Mouse (Mus musculus) A20 (cell line): ENCODE measurements around the gene Acad12.
"Not testable (repeated sequence)": the region's sequence is repeated elsewhere in the genome, so short reads cannot be mapped to it uniquely, and the experiment has no call there.

ENCODE experiments used
- DNase-seq: peaks from one replicate; pipeline ENCODE4 v3.0.0-alpha.2; 2011; ENCODE audit warnings: low read depth, low spot score

The Acad12 gene

DNA sequence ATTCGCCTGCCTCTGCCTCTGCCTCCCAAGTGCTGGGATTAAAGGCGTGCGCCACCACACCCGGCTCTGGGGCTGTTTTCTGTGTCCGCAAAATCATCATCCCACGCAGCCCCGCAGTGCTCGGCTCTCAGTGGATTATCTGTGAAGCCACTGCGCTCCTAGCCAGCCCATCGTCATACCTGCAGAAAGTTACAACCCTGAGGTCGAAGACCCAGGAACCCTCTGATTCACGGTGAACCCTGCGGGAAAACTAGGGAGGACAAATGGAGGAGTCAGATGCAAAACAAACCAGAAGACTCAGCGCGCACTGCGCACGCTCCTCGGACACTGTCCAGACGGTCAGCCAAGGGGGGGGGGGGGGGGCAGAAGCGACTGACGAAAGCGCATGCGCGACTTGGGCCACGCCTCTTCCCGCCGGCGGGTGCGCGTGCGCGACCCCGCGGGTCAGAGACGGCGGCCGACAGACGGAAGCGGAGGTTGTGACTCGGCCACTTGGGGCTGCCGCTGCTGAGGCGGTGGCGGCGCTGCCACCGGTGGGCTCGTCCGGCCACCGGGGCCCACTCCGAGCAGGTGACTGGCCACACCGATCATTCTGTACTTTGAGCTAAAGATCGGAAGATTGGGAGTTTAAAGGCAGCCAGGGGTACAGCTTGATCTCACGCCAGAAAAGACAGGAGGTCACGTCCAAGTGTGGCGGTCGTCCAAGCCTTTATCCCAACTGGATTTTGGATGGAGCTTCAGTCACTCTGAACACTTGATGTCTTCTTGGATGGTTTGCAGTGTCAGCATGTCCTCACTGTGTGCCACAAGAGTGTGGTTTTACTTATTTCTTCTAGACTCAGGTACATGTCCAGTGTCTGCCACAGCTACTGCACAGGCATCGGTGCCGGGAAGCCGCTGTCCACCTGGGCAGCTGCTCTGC, at the start of gene Acad12:
TSS of gene Acad12 (minus strand) at position 347 of the 922 bp plus-strand sequence.
- peak; percentile 90 for DNase-seq

DNA sequence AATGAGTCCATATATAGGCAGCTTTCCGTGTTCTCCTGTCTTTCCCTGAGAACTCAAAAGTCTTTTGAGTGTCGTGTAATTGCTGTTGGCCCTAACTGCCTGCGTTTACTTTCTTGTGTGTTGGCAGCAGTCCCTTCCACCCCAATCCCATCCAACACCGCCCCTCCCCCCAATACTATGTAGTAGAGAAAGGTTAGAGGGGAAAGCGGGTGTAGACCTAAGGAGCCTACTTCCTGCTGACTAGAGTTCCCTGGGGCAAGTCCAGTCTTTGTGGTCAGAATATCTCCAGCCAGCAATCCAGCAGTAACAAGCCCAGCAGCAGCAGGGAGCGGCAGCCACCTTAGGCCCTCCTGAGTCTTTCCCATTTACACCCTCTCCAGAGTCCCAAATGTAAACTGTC, 49.7 kb upstream of the Acad12 start:
- no peak for DNase-seq

DNA sequence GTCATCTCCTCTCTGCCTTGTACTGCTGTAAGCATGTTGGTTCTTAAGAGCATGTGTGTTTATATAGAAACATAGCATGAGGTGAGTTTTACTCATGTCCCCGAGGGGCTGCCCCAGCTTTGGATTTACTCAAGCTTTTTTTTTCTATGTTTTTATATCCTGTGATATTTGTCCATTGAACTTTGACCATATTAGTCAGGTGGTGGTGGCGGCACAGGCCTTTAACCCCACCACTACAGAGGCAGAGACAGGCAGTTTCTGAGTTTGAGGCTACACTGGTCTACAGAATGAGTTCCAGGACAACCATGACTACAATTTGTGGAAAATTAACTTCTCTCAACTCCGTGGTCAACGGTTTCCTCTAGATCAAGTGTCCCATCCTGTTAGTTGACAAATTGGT, 48.3 kb upstream of the Acad12 start:
- no peak for DNase-seq

DNA sequence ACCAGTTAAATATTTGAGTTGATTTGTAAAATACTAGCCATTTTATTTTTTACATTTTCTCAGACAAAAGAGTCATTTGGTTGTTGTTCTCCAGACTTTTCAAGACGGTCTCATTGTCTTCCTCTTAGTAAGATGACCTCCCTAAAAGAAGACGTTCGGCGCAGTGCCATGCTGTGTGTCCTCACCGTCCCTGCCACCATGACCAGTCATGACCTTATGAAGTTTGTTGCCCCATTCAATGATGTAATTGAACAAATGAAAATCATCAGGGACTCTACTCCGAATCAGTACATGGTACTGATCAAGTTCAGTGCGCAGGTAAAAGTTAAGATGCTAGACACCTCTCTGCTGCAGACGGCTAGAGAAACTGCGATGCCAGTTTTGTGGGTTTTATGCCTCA, 46.2 kb upstream of the Acad12 start:
- DNase-seq: no peak

DNA sequence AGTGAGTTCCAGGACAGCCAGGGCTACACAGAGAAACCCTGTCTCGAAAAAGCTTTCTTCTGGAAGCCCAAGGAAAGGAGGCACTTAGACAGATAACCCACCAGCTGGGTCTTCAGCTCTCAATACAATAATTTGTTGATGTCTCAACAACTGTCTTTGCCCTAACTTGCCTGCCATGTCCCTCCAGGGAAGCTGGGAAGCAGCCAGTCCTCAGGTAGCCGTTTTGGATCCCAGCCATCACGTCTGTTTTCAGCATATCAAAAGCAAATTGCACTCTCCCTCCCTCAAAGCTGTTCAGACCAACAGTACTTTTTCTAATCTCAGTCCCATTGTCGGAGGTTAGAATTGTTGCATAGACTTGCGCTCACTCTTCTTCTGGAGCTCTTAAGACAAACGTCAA, 45.3 kb upstream of the Acad12 start:
- DNase-seq: no peak

DNA sequence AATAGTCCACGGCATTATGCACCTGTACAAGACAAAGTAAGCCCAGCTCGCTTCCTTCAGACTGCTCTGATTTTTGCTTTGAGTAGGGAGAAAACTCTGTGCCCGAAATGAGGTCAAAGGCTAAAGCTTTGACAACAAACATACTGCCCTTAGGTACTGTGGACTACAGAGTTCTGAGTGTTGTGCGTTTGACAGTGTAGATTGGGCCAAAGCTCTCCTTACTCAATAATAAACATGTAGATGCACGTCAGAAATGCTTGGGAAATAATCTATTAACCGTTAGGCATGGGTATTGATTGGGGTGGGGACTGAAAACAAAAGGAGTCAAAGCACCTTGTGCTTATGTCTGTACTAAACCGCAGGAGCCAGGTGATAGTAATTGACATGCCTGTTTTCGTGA, 44.7 kb upstream of the Acad12 start:
- DNase-seq: no peak

DNA sequence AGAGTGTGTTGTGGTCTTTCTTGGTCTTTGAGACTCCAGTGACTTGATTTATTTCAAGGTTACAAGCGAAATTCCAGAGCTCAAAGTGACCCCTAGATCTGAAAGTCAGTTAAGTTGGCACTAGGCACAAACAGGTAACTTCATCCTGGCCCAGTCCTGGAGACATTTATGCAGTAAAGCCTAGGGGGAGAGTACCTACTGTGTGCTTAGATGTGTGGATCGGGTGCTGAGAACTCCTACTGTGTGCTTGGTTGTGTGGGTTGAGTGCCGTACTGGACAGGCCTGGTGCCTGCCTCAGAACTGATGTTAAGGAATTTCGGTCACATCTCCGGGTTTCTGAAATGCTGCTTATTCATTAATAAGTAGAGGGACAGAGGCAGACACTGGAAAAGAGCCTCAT, 42.8 kb upstream of the Acad12 start:
- DNase-seq: no peak

DNA sequence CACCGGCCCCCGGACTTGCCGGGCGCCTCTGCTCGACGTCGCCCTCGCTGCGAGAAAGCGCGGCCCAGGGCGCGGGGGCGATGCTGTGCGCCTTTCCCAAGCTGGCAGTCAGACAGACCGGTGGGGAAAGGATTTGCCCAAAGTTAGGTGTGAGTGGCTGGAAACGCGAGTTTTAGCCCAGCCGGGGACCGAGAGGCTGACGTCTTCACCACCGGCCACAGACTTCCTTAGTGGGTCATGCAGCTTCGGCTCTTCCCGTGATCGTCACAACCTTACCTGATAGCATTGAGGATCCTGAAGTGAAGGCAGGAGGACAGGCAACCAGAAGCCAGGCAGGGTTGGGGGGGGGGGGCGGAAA, 42.1 kb upstream of the Acad12 start:
- no peak for DNase-seq

DNA sequence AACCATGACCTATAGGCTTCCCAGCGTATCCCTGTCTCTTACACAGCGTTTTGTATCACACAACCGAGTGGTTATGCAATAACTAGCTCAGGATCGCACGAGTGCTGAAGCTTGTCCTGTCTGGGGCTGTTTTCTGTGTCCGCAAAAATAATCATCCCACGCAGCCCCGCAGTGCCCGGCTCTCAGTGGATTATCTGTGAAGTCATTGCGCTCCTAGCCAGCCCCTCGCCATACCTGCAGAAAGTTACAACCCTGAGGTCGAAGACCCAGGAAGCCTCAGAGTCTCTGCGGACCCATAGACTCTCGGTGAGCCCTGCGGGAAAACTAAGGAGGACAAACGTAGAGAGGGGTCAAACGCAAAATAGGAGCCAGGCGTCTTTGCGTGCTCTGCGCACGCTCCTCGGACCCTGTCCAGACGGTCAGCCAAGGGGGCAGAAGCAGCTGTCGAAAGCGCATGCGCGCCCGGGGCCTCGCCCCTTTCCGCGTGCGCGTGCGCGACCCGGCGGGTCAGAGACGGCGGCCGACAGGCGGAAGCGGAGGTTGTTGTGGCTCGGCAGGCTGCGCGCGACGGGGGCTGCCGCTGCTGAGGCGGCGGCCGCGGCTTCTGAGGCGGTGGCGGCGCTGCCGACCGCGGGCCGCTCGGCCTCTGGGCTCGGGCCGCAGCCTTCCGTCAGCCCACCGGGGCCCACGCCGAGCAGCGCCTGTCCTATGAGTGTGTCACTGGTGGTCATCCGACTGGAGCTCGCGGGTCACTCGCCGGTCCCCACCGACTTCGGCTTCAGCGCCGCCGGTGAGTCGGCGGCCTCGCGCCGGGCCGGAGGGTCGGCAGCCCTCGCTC, 41.5 kb upstream of the Acad12 start, which contains the start of the genes Acad10 and Brap:
TSS of gene Acad10 (minus strand) at position 456 of the 838 bp plus-strand sequence.
TSS of gene Brap (plus strand) at position 505 of the 838 bp plus-strand sequence.
- DNase-seq: peak; percentile 94

DNA sequence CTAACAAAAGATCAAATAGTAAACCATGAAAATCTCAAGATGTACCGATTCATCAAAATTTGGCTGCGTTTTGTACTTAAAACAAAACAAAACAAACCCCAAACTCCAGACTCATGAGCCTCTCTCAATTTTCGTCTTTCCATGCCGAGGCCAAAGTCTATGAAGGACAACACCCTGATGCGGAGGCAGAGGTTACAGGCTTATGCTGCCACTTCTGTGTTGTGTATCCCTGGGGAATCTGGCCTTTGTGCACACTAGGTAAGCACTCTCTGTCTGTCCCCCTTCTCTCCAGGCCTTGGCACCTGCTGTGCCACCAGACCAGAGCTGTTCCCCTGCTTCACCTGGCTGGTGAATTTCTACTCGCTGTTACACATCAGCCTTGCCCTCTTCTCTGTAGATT, 38.9 kb upstream of the Acad12 start:
- DNase-seq: not testable (repeated sequence)

DNA sequence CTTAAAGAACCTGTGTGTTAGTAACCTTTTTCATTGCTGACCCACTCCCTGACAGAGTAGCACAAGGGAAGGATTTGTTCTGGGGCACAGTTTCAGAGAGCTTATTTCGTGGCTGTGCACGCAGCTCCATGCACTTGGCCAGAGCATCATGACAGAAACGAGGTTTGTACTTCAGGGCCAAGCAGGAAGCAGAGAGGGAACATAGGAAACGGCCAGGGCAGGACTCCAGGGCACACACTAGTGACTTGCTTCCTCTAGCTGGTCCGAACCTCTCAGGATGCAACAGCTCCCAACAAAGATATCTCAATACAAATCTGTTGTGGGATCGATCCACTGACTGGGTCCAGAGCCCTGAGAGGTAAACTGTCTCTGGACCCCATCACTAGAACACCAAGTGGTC, 38.1 kb upstream of the Acad12 start:
- DNase-seq: not testable (repeated sequence)

DNA sequence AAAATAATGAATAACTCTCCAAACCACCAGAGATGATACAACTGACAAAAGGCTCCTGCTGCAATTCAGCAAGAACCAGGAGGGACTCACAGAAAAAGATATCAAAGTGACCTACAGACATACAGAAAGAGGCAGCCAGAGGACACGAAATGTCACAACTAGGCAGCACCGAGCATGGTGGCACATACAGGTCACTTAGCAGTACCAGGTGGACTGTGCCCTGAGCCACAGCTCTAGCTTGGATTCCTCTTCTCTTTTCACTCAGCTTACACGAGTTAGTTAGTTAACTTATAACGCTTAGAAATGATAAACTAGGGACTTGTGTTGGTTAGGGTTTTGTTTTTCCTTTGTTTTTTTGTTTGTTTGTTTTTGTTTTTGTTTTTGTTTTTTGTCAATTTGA, 35.8 kb upstream of the Acad12 start:
- DNase-seq: no peak

DNA sequence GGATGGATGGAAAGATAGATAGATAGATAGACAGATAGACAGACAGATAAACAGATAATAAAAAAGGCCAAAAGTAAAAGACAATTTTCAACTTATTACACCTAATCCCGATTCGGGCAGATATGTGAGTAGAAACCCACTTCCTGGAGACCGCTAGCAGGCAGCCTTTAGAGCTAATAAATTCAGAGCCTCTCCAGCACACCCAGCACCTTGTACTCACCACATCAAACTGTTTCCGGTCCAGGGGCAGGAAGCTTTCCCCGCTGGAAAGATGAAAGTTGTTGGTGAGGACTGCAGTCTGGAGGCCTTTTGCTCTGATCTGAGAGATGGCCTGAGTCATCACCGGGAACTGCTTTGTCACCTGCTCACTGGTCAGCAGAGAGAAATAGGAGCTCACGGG, 30.4 kb upstream of the Acad12 start:
- no peak for DNase-seq

DNA sequence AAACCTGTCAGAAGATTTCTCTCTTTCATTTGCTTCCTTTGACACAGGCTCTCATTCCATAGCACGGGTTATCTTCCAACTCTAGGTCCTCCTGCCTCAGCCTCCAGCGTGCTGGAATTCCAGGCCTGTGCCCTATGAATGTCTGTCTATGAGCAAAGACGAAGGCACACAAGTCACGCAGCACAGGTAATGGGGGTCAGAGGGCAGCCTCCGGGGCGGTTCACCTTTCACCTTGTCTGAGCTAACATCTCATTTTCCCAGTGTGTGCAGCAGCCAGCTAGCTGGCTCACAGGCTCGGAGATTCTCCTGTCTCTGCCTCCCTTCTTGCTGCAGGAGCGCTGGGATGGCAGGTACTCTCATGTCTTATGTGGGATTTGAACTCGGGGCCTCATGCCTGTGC, 20.9 kb upstream of the Acad12 start:
- DNase-seq: no peak

DNA sequence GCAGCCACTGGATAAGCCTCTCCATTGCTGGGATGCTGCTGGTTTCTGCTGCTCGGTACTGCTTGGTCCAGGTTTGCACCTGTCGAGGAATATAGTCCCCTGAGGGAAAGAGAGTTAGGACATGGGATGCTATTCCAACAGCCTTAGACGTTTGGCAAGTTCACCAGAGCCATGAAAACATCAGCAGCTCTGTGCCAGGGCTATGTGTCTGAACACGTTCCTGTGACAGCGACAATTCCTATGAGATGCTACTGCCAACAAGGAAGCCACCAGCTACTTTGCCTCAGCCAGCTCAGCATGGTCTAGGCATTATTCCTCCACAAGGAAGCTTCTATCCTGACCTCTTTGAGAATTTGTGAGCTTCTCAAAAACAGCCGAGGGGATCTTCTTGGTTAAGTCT, 18.6 kb upstream of the Acad12 start:
- DNase-seq: no peak

DNA sequence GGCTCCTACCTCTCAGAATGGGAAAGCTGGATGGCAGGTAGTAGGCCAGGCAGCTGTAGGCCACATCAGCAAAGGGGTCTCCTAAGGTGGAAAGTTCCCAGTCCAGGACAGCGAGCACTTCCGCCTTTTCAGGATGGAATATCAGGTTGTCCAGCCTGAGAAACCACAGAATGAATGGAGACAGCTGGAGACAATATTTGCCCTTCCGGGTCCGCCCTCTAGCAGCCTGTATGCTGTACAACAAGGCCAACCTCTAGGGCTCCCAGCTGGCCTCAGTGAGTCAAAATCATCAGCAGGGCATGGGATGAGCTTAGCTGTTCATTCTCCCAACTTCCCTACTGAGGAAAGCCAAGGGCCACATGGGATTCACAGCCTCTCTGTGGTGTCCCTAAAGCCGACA, 15.9 kb upstream of the Acad12 start:
- no peak for DNase-seq

DNA sequence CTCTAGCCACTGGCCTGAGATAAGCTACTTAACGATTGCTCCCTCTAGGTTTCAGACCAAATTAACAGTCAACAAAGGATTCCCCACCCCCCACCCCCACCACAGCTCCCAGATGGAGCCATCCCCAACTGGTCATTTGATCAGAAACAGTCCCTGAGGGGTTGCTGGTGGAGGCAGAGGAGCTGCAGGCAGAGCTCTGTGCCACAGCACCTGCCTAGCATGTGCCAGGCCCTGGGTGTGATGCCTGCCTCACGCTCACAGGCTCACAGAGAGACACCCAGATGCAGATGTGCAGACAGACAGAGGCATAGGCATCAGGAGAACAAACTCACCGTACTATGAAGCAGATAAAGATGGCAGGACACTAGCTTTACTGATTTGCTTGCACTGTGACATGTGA, 14.1 kb upstream of the Acad12 start:
- no peak for DNase-seq

DNA sequence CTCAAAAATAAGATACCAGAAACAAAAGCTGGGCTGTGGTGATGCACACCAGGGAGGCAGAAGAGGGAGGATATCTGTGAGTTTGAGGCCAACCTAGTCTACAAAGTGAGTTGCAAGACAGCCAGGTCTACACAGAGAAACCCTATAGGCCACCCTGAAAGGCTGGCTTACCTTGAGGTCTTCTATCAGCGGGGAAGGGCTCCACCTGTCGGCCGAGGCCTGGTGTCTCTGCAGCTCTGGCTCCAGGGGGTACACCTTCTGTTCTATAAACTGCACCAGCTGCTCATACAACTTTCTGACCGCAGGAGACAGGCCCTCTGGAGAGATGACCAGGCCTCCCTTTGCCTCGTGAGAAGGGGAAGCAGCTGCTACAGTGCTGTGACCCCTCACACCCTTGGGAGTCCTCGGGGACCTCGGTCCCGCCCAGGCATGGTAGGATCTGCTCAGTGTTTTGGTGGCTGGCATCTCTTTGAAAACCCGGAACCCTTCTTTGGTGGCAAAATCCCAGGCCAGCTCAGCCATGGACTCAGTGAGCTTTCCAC, 12.4 kb upstream of the Acad12 start:
- peak; percentile 55 for DNase-seq

DNA sequence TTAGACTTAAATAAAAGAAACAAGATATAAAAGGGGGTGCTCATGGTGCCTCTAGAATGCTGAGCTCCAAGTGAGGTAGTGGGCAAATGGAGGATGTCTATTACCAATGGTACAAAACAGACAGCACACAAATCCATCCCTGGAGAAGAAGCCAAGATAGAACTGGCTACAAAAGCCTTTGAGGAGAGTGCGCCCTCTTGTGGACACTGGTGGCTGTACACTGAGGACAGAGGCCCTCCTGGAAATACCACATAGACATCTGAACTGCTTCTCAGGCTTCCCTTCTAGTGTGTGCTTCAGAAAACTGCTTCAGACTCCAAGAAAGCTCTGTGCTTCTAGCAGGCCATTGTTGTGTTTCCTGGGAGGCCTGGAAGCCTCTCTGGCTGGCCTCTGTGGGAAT, 9.1 kb upstream of the Acad12 start:
- DNase-seq: peak; percentile 69

DNA sequence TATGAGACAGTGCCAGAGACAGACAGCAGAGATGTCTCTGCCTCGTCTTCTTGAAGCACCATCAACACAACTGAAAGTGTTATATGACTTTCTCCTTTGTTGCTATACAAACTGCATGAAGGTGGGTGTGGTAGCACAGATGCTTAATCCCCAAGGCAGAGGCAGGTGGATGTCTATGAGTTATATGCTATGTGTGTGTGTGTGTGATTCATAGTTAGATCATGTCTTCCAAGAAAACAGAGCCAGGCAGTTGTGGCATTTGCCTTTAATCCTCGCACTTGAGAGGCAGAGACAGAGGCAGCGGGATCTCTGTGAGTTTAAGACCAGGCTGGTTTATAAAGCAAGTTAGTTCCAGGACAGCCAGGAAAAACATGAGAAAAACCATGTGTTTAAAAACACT, 4.5 kb upstream of the Acad12 start:
- no peak for DNase-seq

DNA sequence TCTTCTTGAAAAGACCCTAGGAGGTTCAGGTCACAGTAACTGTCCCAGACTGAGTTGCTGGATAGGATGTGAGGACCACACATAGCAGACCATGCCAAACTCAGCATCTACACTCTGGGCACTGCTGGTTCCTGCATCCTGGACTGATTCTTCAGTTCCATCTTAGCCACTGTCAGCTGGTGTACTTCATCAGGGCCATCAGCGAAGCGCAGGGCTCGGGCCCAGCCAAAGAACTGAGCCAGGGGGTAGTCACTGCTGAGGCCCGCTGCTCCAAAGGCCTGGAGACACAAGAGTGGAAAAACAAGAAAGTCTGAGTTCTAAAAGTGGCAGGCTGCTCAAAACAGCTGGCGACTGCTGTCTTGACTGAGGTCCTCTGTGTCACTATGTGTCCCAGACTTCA, 2.4 kb upstream of the Acad12 start:
- no peak for DNase-seq

DNA sequence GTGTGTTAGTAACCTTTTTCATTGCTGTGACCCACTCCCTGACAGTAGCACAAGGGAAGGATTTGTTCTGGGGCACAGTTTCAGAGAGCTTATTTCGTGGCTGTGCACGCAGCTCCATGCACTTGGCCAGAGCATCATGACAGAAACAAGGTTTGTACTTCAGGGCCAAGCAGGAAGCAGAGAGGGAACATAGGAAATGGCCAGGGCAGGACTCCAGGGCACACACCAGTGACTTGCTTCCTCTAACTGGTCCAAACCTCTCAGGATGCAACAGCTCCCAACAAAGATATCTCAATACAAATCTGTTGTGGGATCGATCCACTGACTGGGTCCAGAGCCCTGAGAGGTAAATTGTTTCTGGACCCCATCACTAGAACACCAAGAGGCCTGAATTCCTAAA, 3.8 kb downstream of the Acad12 start:
- not testable (repeated sequence) for DNase-seq
